Mouse (Mus musculus): ENCODE results near the gene Pex5l.

The Pex5l gene

GRCm38 (mm10) chr3:33063590-33063989 lies 79.5 kb downstream of the Pex5l start:
- DNase-seq (ENCODE audit: low spot score): no peak

DNA sequence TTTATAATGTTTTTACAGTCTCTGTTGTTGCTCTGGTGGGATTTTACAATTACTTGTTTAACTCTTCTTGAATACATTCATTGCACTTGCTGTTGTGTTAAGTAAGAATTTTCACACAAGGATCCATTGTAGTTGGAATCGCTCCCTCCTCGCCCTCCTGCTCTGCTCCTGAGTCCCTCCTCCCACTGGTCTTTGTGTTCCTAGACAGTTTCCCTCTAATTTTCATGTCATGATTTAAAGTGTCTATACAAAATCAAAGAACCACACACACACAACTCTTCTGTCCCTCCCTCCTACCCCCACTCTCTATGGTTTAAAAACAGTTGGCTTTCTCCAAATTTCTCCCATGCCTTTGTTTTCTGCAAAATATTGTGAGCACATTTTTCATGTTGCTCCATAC lies 81.6 kb downstream of the Pex5l start:
- DNase-seq (ENCODE audit: low spot score): no peak

DNA sequence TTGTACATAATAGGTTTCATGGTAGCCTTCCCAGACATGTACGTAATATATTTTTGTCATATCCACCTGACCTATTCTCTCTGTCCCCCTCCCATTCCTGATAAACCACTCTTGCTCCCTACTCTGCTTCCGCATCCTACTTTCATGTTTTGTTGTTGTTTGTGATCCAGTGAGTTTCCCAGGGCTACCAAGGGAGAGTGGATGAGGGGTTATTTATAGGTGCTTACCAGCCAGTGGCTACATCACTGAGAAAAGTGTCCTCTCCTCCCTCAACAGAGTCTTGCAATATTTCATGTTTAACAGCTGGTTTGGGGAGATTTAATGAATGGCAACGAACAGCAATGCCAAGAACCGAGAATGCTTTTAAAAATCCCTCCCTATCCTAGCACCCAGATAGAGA lies 82.0 kb downstream of the Pex5l start:
- no peak for DNase-seq (ENCODE audit: low spot score)

DNA sequence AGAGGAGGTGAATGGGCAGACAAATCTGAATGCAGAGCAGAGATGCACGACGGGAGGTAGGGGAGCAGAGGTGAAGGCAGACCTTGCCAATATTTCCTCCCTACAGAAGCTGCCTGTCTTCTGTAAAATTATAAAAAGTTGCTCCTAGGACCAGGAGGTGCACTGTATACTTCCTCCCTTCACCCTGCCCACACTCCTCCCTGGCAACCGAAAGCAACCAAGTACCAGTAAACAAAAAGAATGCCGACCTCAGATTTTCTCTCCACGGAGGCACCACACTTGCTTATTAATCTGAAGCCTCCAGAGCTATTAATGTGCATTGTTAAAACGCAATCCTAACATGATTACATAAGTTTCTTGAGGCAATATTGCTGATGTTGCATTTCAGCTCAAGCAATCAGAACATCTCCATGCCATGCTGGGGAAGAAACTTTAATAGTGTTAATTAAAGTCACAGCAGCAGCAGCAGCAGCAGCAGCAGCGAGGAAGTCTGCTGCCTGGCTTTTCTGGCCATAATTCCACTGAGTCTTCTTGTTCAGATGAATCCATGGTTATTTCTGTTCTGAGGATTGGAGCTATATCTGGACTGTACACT lies 82.6 kb downstream of the Pex5l start:
- DNase-seq (ENCODE audit: low spot score): no peak

DNA sequence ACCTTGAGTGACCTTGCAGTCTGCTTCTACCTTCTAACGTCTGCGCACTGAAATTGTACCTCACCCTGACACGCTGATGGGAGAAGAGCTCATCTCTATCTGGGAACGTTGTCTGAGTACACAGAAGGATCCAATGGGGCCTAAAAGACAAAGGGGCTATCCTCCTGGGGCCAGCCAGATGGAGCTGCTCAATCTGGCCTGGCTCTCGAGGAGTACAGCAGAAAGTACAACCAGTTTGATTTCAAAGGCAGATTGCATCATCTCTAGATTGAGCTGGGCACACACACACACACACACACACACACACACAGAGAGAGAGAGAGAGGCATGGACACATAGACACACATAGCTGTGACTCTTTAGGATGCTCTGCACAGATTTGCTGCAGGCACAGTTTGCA lies 94.7 kb downstream of the Pex5l start:
- DNase-seq (ENCODE audit: low spot score): no peak

DNA sequence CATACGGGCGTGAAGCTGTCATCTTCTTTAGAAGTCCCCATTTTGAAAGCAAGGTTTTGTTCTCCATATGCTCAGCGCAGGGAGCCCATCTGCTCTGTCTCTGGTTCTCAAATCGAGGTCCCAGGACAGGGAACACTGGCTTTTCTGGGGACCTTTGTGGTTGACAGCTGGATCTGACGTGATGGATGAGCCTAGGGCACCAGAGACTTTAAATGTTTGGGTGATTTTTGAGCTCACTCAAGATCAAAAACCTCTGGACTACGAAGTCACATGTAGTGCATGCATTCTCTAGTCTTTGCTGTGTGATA lies 98.3 kb downstream of the Pex5l start:
- DNase-seq (ENCODE audit: low spot score): no peak

DNA sequence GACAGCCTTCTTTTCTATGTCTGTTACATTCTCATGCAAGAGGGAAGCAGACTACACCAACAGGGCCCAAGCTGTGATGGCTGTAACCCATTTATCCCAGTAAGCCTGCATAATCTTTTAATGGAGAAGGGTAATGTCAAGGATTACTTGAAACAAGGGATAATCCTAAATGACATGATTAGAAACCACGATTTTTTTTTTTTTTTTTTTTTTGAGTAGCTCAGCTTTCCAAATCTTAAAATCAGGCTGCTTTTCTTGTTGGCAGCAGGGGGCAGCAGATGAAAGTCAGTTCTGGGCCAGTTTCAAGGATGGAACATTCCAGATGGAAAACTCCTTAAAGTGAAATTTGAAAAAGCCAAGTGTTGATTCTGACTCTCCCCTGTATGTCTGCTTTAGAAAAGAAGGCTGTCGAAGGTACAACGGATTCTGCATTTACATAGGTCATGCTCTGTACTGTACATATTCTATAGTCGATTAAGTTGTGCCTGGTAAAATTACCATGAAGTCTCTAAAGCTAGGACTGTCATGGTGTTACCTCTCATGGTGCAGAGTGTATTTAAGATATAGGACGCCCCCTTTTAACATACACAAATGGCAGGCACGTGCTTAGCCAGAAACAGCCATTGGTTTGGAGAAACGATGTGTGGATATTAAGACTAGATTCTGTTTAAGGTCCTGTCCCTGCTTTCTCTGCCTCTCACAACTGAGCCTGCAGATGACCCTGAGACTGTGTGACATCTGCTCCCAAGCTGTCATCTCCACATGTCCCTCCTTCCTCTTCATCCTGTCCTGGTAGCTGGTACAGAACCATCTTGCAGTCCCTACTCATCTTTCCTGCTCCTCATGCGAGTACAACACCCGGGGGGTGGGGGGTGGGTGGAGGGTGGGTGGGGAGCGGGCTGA lies 98.9 kb downstream of the Pex5l start:
- no peak for DNase-seq (ENCODE audit: low spot score)

DNA sequence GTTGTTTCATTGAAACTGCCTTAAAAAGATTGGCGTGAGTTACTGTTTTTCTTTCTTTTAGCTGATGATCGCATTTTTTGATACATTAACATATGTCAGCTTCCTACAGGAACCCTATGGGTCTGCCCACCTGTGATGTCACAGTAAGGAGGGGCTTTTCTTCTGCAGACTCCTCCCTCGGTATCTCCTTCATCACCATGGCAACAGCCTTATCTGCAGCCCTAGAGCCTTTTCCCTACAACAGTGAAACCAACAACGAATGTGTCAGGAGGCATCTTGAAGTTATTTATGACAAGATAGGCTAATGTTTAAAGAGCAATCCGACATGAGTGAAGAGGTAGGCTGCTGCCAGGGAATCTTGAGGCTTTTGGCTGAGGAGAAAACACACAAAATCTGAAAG lies 118.5 kb downstream of the Pex5l start:
- no peak for DNase-seq (ENCODE audit: low spot score)

GRCm38 (mm10) chr3:33003901-33004300 lies 139.1 kb downstream of the Pex5l start:
- DNase-seq (ENCODE audit: low spot score): no peak

DNA sequence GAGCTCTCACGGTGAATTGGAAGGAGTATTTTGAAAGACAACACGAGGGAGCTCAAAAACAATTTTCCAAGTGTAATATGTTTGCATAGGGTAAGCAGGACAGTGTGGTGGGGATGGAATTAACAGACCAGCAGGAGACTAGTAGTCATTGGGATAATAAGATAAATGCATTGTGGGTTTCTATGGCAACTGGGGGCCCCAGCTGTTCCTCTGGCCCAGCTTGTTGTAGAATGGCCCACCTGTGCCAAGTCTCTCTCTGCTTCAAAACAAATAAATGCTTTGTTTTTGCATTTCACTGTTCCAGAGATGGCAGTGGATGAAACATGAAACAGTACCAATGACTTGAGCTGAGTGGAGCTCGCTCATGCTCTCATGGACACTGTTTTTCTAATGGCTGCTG lies 141.3 kb downstream of the Pex5l start:
- DNase-seq (ENCODE audit: low spot score): no peak

DNA sequence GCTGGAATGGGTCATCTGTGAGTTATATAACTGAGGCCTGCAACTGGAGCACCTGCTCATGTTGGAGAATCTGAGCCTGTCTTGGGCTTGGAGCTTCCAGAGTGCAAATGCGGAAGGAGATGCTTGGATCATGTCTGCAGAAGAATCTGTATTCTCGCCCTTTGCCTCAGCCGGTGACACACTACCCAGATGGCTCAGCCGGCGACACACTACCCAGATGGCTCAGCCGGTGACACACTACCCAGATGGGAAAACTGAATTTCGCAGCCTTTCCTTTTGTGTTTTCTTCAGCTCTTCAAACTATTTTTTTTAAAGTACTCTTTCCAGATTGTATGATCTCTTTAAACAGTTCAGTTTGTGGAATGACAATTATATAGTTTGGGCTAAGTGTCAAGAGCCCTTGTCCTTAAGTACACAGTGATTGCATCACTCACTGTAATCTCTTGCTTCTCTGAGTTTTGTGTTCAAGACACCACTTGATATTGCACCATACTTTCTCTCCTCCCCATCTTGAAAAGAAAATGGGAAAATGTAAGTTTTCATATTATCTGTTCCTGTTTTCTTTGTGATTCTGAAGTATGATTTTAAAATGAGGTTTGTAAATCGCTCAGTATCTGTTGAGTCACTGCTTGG lies 142.5 kb downstream of the Pex5l start:
- no peak for DNase-seq (ENCODE audit: low spot score)

DNA sequence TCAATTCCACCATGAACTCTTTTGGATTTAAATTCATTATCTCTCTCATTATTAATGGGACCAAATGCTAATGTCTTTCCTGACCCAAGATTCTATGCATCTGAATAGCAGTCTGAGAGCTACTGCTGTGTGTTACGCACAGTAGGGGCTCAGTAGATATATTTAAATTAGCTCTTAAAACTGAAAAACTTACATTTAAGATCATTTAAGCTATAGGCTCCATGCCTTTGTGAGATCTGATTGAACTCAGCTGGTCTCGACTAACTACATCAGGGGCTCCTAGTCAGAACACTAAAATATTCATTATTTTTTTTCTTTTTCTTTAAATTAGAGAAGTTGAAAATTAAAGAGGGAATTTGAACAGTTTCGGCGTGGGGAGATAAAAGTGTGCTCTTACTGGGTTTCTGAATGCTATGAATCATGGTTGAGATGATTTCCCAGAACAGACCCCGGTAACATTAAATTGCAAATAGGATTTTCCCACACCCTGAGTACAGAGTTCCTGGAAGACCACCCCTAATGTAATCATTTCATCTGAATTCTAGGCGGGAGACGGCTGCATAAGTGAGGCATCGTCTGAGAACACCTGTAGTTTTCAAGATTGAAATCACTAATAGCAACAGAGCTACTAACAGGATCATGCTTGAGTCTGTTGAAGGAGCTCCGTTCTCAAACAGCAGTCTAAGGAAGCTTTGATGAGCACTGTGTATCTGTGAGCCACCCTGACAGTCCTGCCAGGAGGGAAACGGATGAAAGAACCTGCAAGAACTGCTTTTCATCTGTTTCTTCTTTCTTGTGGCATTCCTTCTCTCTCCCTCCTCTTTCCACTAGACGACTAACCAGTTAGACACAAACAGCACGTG lies 151.1 kb downstream of the Pex5l start:
- no peak for DNase-seq (ENCODE audit: low spot score)

- DNase-seq (ENCODE audit: low spot score): no peak
Observed at GRCm38 (mm10) chr3:32987806-32988205, 155.2 kb downstream of the Pex5l start.

GRCm38 (mm10) chr3:32985141-32985540 lies 157.9 kb downstream of the Pex5l start:
- DNase-seq (ENCODE audit: low spot score): no peak

DNA sequence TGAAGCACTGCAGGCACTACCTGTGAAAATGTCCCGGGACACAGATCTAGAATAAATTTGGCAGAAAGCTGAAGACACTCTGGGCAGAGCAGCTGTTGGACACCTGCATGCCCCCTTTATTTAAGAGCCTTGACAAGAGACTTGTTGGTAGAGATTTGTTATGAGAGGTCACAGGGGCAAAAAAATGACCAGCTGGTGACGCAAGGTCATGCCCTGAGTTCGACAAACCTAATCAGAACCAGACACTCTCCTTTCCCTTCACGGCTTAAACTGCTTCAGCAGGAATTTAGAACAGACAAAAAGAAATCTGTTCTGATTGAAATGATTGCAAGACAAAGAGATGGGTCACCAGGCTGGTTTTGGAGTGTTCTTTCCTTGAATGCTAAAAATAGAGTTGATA lies 163.1 kb downstream of the Pex5l start:
- DNase-seq (ENCODE audit: low spot score): no peak

DNA sequence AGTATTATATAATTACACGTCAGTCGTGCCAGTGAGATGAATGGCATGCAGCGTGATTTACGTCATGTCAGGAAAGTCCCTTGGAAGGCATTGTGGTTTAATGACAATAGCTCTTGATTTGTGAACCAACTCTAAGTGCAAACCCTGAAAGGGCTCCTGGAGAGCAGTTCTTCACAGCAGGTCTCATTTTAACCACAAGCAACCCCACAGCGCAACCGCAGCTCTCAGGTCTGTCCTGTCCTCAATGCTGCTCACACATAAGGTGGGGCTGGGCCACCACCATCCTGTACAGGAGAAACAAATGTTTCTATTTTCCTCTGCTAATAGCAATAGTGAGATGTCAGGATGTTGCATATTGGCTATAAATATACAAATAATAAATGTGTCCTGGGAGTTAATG lies 163.8 kb downstream of the Pex5l start:
- no peak for DNase-seq (ENCODE audit: low spot score)

DNA sequence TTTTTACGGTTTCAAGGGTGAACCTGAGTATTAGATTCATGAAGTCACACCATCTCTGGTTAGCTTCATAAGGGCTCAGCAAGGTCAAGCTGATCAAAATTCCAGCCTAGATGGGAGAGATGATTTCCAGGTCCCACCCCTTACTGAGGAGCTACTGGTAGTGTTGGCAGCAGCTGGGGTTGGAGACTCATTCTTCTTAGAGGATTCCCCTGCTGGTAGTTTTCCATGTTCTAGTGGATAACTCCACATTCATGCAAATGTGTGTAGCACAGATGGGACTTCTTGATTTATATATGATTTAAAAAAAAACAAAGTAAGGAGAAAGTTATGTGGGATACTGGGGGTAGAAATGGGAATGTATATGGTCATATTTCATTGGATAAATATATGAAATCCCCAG lies 172.8 kb downstream of the Pex5l start:
- no peak for DNase-seq (ENCODE audit: low spot score)

DNA sequence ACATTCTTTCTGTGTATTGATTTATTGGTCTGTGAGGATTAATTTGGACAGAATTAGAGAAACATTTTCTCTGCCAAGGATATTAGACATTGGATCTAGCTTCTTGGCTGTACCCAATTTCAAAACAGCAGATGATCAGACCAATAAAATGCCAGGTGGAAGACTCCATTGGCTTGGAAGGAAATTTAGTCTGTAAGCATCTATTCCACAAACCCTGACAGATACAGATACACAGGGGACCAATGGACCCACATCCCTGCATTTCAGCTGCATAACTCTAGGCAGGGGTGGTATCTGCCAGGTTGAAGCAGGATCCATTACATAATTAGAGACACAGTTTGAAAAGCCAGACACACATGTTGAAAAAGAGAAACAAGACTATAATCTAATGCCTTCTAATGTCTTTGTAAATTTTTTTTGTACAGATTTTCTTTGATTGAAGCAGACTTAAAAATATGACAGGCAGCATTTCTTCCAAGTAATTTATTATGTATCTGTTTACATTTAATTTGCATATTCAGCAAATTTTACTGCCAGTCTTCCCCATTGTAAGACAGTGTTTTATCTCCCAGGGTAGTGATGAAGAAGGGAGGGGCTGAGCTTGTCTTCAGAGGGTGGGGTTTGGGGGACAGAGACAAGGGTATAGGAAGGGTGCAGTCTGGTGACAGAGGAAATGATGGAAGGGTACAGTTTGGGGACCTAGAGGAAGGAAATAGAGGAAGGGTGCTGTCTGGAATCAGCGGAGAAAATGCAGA lies 174.2 kb downstream of the Pex5l start:
- no peak for DNase-seq (ENCODE audit: low spot score)

- no peak for DNase-seq (ENCODE audit: low spot score)
Observed at GRCm38 (mm10) chr3:32965528-32965927, 177.5 kb downstream of the Pex5l start.

DNA sequence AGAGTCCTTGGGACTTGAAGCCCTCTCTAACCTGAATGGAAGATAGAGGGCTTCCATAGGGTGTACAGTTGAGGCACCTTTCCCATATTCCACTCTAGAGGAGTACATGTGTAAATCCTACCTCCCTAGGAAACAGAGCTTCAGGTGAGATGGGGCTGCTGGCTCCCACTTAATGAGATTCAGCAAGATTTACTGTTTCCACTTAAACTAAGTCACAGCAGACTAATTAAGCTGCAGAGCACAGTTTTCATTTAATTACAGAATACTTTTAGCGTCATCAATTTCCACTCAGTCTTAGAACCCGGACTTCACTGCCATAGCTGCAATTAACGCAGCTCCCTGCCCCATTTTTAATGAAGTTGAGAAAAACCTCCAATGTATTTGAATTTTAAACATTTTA lies 181.6 kb downstream of the Pex5l start:
- no peak for DNase-seq (ENCODE audit: low spot score)

DNA sequence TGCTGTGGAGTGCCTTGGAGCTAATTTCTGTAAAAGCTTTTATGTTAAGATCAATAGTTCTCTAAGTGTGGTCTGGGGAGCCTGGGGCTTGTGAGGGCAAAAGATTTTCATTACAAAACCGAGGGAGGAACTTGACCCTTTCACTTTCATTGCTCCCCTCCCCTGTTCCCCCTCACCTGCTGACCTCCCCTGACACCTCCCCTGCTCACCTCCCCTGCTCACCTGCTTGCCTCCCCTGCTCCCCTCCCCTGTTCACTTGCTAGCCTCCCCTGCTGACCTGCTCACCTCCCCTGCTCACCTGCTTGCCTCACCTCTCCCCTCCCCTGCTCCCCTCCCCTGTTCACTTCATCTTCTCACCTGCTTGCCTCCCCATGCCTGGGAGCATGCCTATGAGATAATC lies 191.7 kb downstream of the Pex5l start:
- no peak for DNase-seq (ENCODE audit: low spot score)

- no peak for DNase-seq (ENCODE audit: low spot score)
Observed at GRCm38 (mm10) chr3:32947486-32947885, 195.6 kb downstream of the Pex5l start.

Measured in testis, postnatal 14 days (tissue).